Mouse (Mus musculus) liver, embryonic 16.5 days (tissue): Measurements from ENCODE around the gene Olfr988. TPM values are rescaled to one million over a fixed set of nuclear protein-coding genes. Genes with fewer than 3 reads are reported as not detected.
"Not testable (repeated sequence)": the region's sequence is repeated elsewhere in the genome, so short reads cannot be mapped to it uniquely, and the experiment has no call there.

Source experiments
- ATAC-seq: fragments of 200-750 bp; cut with Nextera tagmentation; 2 replicates; pipeline ENCODE4 v1.8.0; 2017; ENCODE audit warnings: low read depth, mild to moderate bottlenecking, moderate number of reproducible peaks, moderate library complexity
- H3K27ac ChIP-seq: fragments of 300-500 bp; sonication (generic); 2 replicates; pipeline ENCODE4 v1.5.1; 2014; ENCODE audit warnings: mild to moderate bottlenecking, low read length
- H3K27me3 ChIP-seq: fragments of 300-500 bp; sonication (generic); 2 replicates; pipeline ENCODE4 v1.6.1; 2014; ENCODE audit warnings: low read depth, low read length, mixed read lengths; ENCODE audit not compliant: control insufficient read depth, insufficient read depth
- H3K36me3 ChIP-seq: fragments of 300-500 bp; sonication (generic); 2 replicates; pipeline ENCODE4 v1.6.1; 2014; ENCODE audit warnings: mild to moderate bottlenecking; ENCODE audit not compliant: control insufficient read depth, insufficient read depth
- H3K4me1 ChIP-seq: fragments of 300-500 bp; sonication (generic); 2 replicates; pipeline ENCODE4 v1.6.1; 2014; ENCODE audit warnings: low read depth, low read length, mixed read lengths; ENCODE audit not compliant: control insufficient read depth
- H3K4me2 ChIP-seq: fragments of 300-500 bp; sonication (generic); 2 replicates; pipeline ENCODE4 v1.6.1; 2014; ENCODE audit warnings: low read depth, low read length, mixed read lengths
- H3K4me3 ChIP-seq: fragments of 300-500 bp; sonication (generic); 2 replicates; pipeline ENCODE4 v1.5.1; 2014; ENCODE audit warnings: low read depth, mild to moderate bottlenecking, low read length
- H3K9ac ChIP-seq: fragments of 300-500 bp; sonication (generic); 2 replicates; pipeline ENCODE4 v1.6.1; 2014; ENCODE audit warnings: low read depth, low read length
- H3K9me3 ChIP-seq: fragments of 300-500 bp; sonication (generic); replicated peaks from 2 replicates; pipeline ENCODE4 v1.6.1; 2016; ENCODE audit warnings: low read length; ENCODE audit not compliant: control insufficient read depth
- WGBS: fragments of 180-500 bp; shearing (Covaris S2); extraction: QIAGEN DNeasy Blood & Tissue Kit; methylation state at CpG from one replicate; pipeline ENCODE4 v1.1.7; 2014; ENCODE audit not compliant: insufficient replicate concordance; 5-methylcytosine and 5-hydroxymethylcytosine counted together
- polyA plus RNA-seq: library from polyadenylated mRNA; unstranded; fragments of >200 nt; fragmentation: Nextera tagmentation; extraction: Ambion mirVana; gene quantifications from 2 replicates; pipeline ENCODE4 v1.2.1, GENCODE M21; 2015

Olfr988 gene
- polyA plus RNA-seq: not detected in 2 replicates

GRCm38 (mm10) chr2:85363127-85363526 is at the start of gene Olfr988:
Gene Olfr988, minus strand, starts transcription at chr2:85363227.
- H3K4me1 ChIP-seq, H3K27me3 ChIP-seq, H3K4me3 ChIP-seq, ATAC-seq, H3K9me3 ChIP-seq, H3K4me2 ChIP-seq, H3K9ac ChIP-seq, H3K27ac ChIP-seq, H3K36me3 ChIP-seq: not testable (repeated sequence)

- Histone ChIP-seq H3K36me3 (no peaks in the 10 kb centered on the region), H3K27ac (no peak within 1 kb of the TSS), H3K4me1 (no peaks in the 10 kb centered on the region), H3K9me3 (no peaks in the 10 kb centered on the region), H3K27me3 (no peaks in the 10 kb centered on the region), H3K9ac (no peak within 1 kb of the TSS), H3K4me3 (no peak within 1 kb of the TSS), H3K4me2 (no peak within 1 kb of the TSS)
- ATAC-seq: no peak
- WGBS: 19% methylated on average over 2 of the region's 2 CpGs
These were observed 46.3 kb upstream of the Olfr988 start, which contains the start of gene Olfr992 for GRCm38 (mm10) chr2:85409369-85409768. Gene Olfr992, minus strand, starts transcription at chr2:85409469.

- Histone ChIP-seq H3K4me2 (no peak overlapping the region), H3K36me3 (no peaks in the 10 kb centered on the region), H3K4me3 (no peak overlapping the region), H3K9ac (no peak overlapping the region), H3K27me3 (no peaks in the 10 kb centered on the region), H3K27ac (no peak overlapping the region), H3K4me1 (no peaks in the 10 kb centered on the region), H3K9me3 (no peaks in the 10 kb centered on the region)
- 31% methylated on average over 7 of the region's 7 CpGs for WGBS
- no peak for ATAC-seq
These were observed 23.1 kb downstream of the Olfr988 start for GRCm38 (mm10) chr2:85339972-85340371.

DNA sequence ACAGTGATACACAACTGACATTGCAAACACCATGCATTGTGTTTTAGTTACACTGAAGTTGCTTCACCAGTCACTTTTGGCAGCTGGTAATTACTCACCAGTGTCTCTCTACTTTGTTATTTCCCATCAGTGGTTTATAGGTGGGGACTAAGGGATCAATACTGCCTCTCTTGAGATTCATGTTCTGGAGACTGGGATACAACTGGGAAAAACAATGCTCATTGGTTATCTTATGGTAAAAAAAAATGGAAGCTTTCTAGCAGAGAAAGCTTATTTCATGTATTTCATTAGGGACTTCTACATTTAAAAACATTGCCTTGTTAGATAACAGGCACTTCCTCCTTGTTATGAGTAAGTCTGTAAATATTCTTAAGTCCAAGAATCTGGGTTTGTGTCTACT is 23.8 kb downstream of the Olfr988 start, which contains the start of gene Olfr987:
Olfr987 (minus strand) TSS at position 101 of the 400 bp plus-strand sequence.
- not testable (repeated sequence) for ATAC-seq, H3K9ac ChIP-seq, H3K36me3 ChIP-seq, H3K4me1 ChIP-seq, H3K27ac ChIP-seq, H3K4me3 ChIP-seq, H3K4me2 ChIP-seq, H3K9me3 ChIP-seq, H3K27me3 ChIP-seq

DNA sequence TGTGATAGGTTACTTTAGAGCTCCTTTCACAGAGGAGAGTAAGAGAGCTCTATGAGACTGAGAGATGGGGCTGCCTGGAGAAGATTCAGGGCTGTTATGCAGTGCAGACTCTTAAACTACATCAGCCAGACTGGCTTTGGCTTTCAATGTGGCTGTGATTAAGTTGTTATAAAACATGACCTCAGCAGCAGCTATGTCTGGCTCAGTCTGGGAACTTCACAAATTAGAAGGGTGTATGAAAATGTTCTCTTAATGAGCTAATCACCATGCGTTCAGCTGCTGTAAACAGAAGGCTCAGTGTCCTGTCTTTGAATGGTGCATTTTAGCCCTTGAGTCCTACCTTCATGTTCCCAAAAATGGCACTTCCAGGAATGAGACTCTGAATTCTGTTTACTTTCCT is 43.9 kb downstream of the Olfr988 start:
- H3K4me3 ChIP-seq: no peak overlapping the region
- H3K9me3 ChIP-seq: no peaks in the 10 kb centered on the region
- H3K9ac ChIP-seq: no peak overlapping the region
- no peaks in the 10 kb centered on the region for H3K36me3 ChIP-seq
- H3K4me1 ChIP-seq: no peaks in the 10 kb centered on the region
- H3K4me2 ChIP-seq: no peak overlapping the region
- no peaks in the 10 kb centered on the region for H3K27me3 ChIP-seq
- 61% methylated on average over 1 of the region's 1 CpGs for WGBS
- ATAC-seq: no peak
- H3K27ac ChIP-seq: no peak overlapping the region

Other genes with a start within 250 kb of the Olfr988 start
- gene Aplnr, start 227.0 kb downstream of the Olfr988 start, polyA plus RNA-seq: 1.7 and 2.7 TPM in 2 replicates
- 0.07 and 0.09 TPM in 2 replicates for gene Lrrc55, start 166.0 kb downstream of the Olfr988 start, polyA plus RNA-seq
- gene Olfr987, start 23.9 kb downstream of the Olfr988 start, polyA plus RNA-seq: not detected in 2 replicates
- gene Olfr992, start 46.2 kb upstream of the Olfr988 start, polyA plus RNA-seq: not detected in 2 replicates
- not detected in 2 replicates for gene Olfr993, start 51.6 kb upstream of the Olfr988 start, polyA plus RNA-seq
- not detected in 2 replicates for gene Olfr994, start 73.2 kb upstream of the Olfr988 start, polyA plus RNA-seq
- gene Olfr995, start 80.4 kb upstream of the Olfr988 start, polyA plus RNA-seq: not detected in 2 replicates
- gene 4833423E24Rik, start 155.8 kb upstream of the Olfr988 start, polyA plus RNA-seq: not detected in 2 replicates
- gene Olfr996, start 216.0 kb upstream of the Olfr988 start, polyA plus RNA-seq: not detected in 2 replicates
- not detected in 2 replicates for gene Olfr998, start 225.7 kb upstream of the Olfr988 start, polyA plus RNA-seq
- not detected in 2 replicates for gene Olfr1000, start 248.7 kb upstream of the Olfr988 start, polyA plus RNA-seq